Mouse (Mus musculus): Measurements from ENCODE around the gene Slc5a10. TPM values are rescaled to one million over a fixed set of nuclear protein-coding genes. Genes with fewer than 3 reads are reported as not detected.

Slc5a10 gene
- total RNA-seq, 1 experiment from 2014 or later: not detected

DNA sequence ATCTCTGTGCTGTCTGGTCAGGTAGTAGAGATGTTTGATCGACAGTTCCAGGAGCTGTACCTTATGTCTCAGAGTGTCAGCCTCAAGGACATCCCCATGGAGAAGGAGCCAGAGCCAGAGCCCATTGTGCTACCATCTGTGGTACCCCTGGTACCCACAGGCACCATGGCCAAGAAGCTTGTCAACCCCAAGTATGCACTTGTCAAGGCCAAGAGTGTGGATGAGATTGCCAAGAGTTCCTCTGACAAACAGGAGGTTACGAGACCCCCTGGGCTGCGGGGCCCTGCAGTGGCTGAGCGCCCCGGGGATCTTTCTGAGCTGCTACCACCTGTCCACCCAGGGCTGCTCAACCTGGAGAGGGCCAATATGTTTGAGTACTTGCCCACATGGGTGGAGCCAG is 18.1 kb downstream of the Slc5a10 start:
- DNase-seq: no peak

DNA sequence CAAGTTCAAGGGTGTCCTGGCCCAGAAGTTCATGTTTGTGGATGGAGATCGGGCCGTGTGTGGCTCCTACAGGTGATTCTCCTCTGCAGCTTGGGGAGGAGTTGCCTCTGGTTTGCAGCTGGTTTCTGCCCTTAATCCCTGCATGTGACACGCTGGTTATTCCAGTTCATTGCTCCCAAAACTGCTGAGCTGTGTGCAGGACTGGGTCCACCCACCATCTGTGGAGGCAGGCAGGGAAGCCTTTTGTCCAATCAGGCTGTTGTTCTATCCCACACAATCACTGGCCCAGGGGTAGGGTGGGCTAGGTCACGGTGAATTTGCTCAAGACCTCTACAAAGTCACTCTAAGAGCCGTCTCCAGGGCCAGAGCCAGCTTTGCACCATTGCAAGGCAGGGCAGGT is 18.9 kb downstream of the Slc5a10 start:
- DNase-seq: no peak

DNA sequence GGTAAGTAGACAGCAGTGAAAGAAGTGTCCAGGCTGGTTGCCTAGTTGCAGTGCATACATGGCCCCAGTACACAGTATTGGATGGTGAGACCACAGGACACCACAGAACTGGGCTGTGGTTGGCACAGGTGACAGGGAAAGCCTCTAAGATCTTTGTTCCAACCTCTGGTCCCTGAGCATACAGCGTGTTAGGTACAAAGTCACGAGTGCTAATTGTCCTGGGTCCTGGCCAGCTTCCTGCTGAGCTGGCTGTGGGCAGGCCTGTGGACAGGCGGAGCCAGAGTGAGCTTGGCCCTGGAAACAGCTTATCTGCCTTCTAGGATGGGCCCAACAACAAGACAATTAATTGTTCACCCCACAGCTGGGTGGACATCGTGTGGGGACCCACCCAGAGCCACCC is 20.7 kb downstream of the Slc5a10 start:
- DNase-seq: peak; percentile 34

DNA sequence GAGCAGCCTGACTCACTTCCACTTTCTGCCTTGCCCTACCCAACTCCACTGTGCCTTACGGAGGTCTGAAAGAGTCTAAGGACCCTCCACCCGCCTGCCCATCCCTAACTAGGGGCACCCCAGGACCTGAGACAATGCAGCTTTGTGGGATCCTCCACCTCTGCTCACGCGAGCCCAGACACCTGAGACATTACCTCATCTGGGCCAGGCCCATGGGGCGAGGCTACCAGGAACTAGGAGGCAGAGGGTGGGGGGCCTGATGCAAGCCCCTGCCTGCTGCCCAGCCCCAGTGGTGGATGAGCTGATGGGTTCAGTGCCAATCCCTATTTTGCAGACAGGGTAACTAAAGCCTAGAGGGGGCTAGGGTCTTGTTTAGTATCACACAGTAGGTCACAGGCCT is 21.2 kb downstream of the Slc5a10 start:
- DNase-seq: no peak

DNA sequence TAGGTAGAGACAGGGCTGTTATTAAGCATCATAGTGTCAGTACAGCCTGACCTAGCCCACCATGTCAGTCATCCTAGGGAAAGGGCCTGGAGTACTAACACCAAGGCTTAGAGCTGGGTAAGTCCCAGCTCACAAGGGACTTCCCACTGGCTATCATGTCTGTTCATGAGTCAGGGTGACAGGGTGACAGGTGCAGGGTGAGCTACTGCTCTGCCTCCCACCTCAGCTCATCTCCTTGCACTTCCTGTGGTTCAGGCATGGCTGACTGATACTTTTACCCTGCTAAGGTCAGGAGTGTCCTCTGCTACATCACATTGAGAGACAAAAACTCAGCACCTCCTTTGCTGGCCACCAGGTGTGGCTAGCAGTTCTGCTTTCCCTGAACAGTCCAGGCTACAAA is 21.8 kb downstream of the Slc5a10 start:
- DNase-seq: no peak

DNA sequence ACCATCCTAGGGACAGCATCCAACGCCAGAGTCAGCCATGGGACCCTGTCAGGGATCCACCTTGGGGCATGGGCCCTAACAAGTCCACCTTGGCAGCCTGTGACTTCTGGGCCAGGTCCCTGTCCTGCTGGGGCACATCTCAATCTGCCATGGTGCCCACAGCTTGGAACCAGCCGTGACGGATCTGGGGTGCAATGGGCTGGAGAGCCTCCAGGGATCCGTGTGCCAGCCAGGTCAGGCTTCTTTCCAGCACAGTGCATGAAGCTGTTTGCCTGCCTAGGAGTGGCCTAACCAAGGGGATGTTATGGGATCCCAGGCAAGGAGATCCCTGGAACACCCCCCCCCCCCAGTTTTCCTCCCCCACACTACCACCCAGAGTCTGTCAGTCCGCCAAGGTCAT is 27.6 kb downstream of the Slc5a10 start:
- no peak for DNase-seq

DNA sequence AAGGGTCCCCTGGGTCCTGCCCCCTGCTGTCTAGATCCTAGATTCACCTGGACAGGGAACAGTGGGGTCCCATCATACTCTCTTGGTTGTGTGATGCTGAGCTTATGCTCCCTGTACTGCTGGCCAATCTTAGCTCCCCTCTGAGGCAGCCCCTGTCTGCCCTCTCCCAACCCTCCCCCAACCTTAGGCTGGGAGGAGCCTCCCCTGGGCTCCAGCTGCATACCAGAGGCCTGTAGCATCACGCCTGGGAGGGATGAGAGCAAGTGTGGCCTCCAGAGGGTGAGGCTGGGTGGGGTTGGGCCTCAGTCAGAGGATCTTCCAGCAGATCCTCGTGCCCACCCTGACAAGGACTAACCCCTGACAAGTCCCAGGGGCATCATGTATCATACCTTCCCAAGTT is 33.0 kb downstream of the Slc5a10 start:
- DNase-seq: no peak

DNA sequence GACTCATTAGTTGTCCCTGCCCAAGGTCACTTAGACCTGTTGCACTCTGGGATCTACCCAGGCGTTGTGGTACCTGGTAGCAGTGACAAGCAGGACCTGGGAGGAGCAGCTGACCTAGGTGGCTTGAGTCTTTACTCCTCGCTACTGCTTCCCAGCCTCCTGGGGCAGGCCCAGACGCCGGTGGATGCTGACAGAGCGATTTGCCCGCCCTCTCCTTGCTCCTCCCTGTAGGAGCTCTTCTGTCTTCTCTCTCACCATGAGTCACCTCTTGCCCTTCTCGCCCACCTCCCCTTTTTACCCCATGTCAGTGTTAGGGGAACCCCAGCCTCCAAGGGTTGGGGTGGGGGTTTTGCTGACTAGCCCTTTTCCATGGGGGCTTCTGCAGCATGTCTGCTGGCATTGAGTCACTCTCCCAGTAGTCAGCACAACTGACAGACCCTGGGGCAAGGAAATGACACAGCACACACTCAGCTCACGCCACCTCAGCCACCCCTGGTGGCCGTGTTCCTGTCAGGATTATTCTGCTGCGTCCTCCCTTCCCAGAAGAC is 33.6 kb downstream of the Slc5a10 start:
- DNase-seq: no peak

DNA sequence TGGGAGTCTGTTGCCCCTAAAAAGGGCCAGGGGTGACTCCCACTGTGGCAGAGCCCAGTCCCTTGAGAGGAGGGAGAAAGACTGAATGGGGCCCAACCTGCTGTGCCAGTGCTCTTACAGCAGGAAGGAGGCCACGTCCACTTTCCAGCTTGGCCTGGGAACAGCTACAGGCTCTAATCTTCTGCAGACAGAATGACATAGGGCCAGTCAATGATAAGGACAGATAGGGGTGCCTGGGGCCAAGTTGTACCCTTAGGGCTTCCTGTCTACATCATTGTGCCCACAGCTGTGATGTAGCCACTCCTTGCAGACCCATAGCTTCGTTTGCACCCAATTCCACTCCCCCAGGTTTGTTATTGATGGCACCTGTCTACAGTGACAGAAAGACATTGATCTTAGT is 34.5 kb downstream of the Slc5a10 start:
- no peak for DNase-seq

DNA sequence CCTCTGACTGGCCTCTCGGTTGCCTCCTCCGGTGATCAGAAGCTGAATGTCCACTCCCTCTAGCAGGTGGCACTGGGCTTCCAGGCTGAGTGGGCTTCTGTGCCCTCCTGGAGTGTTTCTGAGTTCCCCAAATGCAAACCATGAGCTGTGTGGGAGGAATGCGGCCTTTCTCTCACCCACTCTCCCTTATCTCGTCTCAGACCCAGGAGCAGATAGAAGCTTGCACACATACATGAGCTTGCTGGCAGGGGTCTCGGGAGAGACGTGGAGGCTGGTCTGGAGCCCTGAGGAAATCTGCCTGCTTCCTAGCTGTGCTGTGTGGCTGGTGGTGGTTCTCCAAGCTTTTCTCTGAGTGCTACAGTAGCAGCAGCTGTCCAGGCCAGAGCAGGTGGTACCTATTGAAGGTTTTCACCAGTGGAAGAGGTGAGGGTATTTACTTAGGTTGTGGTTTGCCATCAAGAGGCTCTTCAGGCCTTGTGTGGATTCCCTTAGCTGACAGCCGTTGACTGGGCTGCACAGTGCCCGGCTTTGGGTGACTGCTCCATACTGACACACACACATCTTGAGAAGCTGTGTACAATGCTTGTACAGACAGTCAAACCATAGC is 35.4 kb downstream of the Slc5a10 start:
- DNase-seq: no peak

DNA sequence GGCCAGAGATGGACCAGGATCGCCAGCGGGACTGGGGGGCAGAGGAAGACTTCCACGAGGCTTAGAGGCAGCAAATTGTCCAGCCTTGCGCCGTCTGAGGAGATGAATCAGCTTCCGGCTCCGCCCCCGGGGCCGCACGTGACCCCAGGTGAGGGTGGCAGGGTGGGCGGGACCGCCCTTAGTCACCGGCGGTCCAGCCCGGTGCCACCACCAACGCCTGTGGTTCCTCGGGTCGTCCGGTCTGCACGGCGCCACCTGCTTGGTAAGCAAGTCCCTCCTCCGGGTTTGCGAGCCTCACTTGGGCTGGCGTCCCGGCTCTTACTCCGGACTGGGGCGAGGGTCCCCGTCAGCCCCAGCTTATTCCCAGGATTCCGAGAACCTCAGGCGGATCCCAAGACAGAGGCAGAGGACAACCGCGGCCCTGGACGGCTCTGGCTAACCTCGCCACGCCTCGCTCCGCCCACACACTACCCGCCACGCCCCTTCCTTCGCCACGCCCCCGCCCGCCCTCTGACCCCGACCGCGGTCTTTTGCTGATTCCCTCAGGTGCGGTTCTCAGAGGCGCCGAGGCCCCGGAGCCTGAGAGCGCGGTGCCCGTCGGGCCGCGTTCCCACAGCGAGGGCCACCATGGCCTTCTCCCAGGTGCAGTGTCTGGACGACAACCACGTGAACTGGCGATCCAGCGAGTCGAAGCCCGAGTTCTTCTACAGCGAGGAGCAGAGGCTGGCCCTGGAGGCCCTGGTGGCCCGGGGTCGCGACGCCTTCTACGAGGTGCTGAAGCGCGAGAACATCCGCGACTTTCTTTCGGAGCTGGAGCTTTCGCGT is 36.5 kb downstream of the Slc5a10 start, which contains the start of gene Fam83g:
Fam83g (plus strand) TSS at position 185 of the 825 bp plus-strand sequence.
- DNase-seq: peak; percentile 83

DNA sequence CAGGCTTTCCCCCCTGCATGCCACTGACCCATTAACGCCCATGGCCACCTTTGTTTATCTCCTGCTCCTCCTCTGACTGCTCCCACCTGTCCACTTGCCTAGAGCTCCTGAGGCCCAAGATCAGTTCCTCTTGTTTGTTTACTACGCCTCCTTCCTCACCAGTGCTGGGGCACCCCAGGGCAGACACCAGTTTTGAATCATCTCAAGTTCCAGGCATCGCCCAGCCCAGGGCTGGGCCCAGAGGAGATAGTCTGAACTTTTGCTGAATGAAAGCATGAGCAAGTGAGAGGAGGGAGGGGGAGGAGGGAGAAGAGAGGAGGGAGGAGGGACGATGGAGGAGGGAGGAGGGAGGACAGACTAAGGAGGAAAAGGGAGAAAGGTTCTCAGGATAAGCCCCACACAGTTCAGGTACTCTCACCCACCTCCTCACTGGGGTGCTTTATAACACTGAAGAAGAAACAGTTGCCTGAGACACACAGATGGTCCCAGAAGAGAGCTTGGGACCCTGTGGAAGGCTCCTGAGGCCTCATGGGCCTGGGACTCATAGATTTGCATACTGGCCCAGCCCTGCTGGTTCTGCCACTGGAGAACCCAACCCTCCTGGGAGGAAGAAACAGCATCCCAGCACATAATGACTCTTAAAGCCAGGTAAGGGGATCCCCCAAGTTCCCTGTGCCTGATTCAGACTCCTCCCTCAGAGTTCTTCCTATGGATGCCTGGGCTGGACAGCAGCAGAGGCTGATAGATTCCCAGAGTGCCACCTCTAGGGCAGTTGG is 41.3 kb downstream of the Slc5a10 start:
- DNase-seq: no peak

DNA sequence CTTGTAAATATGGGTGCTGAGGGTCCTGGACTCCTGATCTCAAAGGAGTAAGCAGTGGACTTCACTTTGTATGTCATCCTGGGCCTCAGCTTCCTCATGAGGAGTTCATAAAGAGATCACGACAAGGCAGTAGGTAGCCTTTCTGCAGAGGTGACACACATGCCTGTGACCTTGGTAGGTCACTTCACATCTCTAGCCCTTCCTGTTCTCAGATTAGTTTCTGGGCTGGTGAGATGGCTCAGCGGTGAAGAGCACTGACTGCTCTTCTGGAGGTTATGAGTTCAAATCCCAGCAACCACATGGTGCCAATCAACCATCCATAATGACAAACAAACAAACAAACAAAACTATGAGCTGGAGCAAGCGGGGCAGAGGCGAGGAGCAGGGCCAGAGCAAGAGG is 42.9 kb downstream of the Slc5a10 start:
- DNase-seq: no peak

DNA sequence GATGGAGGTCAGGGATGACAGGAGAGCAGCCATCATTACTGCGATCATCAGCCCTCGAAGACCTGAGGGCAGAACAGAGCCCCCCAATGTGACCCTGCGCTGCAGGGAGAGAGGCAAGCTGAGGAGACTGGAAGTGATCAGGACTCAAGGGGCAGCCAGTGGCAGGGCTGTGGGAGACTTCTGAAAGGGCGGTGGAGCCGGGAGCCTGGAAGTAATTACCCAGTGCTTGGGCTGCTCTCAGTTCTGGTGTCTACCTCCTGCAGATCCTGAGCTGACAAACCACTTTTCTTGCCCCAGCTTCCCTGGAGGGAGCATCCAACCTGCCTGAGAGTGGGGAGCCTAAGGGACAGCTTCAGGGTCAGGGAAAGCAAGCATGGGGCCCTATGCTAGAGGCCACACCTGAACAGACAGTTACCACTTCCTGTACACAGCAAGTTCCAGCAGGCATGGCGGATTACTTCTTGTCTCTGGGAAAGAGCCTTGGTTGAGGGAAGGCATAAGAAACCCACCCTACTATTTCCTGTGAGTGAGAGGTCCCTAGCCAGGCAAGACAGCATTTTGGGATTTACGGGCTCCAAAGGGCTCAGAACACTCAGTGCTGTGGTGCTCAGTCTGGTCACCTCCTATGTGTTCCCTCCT is 44.3 kb downstream of the Slc5a10 start:
- no peak for DNase-seq

DNA sequence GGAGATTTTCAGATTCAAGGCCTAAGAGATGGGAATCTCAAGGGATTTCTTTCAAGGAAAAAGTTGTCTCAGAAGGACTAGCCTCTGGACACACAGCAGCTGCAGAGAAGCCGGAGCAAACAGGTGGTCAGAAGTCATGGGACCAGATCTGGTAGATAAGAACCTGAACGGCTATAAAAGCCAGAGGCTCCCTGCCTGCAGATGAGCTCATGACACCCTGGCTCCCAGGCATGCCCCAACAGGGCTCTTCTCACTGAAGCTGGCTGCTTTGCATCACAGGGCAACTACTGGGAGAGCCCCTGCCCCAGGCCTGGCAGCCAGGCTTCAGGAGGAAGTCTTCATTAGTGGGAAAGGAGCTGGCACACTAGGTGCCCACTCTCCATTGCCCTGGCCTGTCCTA is 45.3 kb downstream of the Slc5a10 start:
- DNase-seq: no peak

DNA sequence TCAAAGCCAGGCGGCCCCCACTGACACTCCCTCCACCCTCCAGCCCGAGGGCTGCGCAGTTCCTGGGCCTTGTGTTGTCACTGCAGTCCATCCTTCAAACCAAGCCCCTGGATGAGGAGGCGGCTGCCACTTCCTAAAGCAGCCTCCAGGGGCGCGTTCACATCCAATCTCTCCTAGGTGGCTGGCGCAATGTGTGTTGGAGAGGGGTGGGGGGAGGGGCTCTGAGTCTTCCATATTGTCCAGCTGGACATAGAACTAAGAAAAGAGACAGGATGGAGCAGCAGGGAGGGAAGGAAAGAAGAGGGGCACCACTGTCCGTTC is 45.8 kb downstream of the Slc5a10 start:
- peak; percentile 57 for DNase-seq

DNA sequence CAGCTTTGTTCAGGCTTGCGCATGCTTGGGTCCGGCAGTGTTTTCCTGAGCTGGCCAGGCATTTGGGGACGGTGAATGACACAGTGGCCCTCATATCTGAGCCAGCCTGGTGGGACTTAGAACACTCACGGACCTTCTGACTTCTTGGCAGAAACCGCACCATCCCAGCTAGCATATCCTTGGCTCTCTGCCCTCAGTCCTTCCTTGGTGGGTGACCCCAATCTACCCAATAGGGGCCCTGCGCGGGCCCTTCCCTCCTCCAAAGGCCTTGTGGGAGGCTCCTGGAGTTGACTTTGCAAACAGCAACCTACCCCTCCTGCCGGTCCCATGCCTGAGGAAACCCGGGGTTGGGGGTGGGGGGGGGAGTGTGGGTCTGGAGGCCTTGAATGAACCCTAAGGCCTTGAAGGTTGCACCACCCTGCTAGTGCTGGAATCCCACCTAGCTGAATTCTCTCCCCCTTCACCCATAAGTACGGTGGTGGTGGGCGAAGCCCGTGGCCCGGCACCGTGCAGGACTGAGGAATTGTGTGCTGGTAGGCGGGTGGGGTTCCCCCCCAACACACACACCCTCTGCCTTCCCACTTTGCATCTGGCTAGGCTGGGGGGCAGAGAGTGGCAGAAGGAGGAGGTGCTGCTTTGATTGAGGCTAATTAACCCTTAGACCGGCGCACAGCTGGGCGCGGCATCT is 46.3 kb downstream of the Slc5a10 start:
- DNase-seq: peak; percentile 58

DNA sequence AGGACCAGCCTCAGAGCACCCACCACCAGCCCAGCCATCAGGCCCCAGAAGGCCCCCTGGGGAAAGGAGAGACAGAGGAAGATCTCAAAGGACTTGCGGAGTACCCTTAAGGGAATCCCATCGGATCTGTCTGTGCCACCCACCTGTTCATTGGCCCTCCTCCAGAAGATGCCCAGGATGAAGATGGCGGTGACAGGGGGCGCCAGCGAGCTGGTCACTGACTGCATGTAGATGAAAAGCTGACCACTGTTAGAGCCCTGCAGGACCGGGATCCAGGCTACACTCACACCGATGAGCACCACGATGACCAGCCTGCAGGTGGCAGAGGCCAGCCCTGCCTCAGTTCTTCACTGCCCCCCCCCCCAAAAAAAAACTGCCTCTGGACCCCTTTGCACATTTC is 46.9 kb downstream of the Slc5a10 start:
- peak; percentile 65 for DNase-seq

DNA sequence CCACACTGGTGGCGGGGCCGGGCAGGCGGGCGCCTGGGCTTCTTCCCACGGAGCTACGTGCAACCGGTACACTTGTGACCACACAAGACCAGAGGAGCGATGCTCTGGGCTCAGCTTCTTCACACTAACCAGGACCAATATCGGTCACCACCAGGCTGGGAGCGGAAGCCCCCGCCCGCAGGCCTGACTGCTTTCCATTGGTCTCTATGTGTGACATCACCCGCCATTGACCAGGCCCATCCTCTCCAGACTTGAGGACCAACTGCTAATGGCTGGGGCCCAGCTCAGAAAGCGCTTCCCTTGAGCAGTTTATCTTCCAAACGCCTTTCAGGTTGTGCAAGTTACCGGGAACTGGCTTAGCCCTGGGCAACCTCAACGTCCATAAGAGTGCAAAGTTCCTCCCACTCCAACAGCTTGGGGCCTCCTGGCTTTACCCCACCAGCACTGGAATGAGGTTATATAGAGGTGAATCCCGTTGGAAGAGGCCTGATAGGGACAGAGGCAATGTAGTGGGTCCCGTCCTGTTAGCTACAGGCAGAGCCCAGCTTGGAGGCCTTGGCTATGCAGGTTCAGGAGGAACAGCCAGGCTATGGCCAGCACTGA is 48.7 kb downstream of the Slc5a10 start:
- no peak for DNase-seq

DNA sequence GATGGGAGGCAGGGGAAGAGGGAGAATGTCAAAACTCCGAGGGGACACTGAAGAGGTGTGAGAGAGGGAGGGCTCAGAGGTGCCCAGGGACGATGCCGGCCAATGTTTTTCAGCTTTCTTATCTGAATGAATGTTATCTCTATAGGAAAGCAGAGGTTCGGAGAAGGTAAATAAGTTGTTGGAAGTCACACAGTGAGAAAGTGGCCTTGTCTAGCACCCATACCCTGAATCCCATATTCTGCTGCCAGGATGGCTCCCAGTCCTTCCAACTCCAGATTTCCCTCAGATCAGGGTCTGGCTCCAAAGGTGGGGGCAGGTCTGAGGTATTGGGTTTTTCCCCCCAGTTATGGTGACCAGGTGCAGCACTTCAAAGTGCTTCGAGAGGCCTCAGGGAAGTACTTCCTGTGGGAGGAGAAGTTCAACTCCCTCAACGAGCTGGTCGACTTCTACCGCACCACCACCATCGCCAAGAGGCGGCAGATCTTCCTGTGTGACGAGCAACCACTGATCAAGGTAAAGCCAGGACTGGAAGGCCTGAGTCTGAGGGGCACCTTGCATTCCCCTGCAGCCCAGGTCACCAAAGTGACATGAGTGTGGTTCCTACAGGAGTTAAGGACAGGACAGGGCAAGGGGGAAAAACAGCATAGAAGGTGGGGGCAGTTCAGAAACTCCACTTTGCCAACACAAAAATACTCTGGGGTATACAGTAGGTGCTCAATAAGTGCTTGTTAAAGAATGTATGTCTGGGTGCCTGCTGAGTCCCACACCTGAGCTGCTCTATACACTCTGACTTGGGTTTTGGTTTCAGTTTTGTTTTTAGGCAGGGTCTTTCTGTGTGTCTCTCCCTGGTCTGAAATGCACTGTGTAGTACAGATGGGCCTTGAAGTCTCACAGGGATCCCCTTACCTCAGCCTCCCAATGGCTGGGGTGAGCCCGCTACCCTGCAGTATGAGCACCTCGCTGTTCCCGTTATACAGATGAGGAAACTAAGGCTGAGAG is 50.8 kb downstream of the Slc5a10 start:
- no peak for DNase-seq

All from adrenal gland, postnatal 14 days (tissue).